Mouse (Mus musculus): ENCODE data around the gene Ankrd52.

Ankrd52 gene

GRCm38 (mm10) chr10:128429454-128429853, 52.5 kb downstream of the Ankrd52 start:
- Histone ChIP-seq H3K27me3 (ENCODE audit: control insufficient read depth, insufficient read depth, low read length, poor library complexity, severe bottlenecking) (no peaks in the 10 kb centered on the region), H3K36me3 (ENCODE audit: control insufficient read depth, insufficient read depth, low read length, poor library complexity, severe bottlenecking) (peaks cover 10% of the 10 kb centered on the region)
- no peak for DNase-seq (ENCODE audit: low read depth, low spot score)

GRCm38 (mm10) chr10:128433417-128433816, 56.5 kb downstream of the Ankrd52 start:
- peak; percentile 43 for DNase-seq (ENCODE audit: low read depth, low spot score)

GRCm38 (mm10) chr10:128434681-128435080, 57.8 kb downstream of the Ankrd52 start:
- DNase-seq (ENCODE audit: low read depth, low spot score), result peak; percentile 73
- H3K27me3 ChIP-seq (ENCODE audit: control insufficient read depth, insufficient read depth, low read length, poor library complexity, severe bottlenecking), result no peaks in the 10 kb centered on the region
- peaks cover 18% of the 10 kb centered on the region for H3K36me3 ChIP-seq (ENCODE audit: control insufficient read depth, insufficient read depth, low read length, poor library complexity, severe bottlenecking)

More at GRCm38 (mm10) chr10:128433417-128433816, 56.5 kb downstream of the Ankrd52 start:
- Histone ChIP-seq H3K27me3 (ENCODE audit: control insufficient read depth, insufficient read depth, low read length, poor library complexity, severe bottlenecking) (no peaks in the 10 kb centered on the region), H3K36me3 (ENCODE audit: control insufficient read depth, insufficient read depth, low read length, poor library complexity, severe bottlenecking) (peaks cover 22% of the 10 kb centered on the region)

- Histone ChIP-seq H3K36me3 (ENCODE audit: control insufficient read depth, insufficient read depth, low read length, poor library complexity, severe bottlenecking) (peaks cover 15% of the 10 kb centered on the region), H3K27me3 (ENCODE audit: control insufficient read depth, insufficient read depth, low read length, poor library complexity, severe bottlenecking) (no peaks in the 10 kb centered on the region)
- DNase-seq (ENCODE audit: low read depth, low spot score), result peak; percentile 87
Observed at GRCm38 (mm10) chr10:128435186-128435823, 58.4 kb downstream of the Ankrd52 start.

- Histone ChIP-seq H3K36me3 (ENCODE audit: control insufficient read depth, insufficient read depth, low read length, poor library complexity, severe bottlenecking) (peaks cover 14% of the 10 kb centered on the region), H3K27me3 (ENCODE audit: control insufficient read depth, insufficient read depth, low read length, poor library complexity, severe bottlenecking) (no peaks in the 10 kb centered on the region)
- no peak for DNase-seq (ENCODE audit: low read depth, low spot score)
Observed at GRCm38 (mm10) chr10:128435873-128436272, 59.0 kb downstream of the Ankrd52 start.

- H3K36me3 ChIP-seq (ENCODE audit: control insufficient read depth, insufficient read depth, low read length, poor library complexity, severe bottlenecking), result peaks cover 14% of the 10 kb centered on the region
- no peaks in the 10 kb centered on the region for H3K27me3 ChIP-seq (ENCODE audit: control insufficient read depth, insufficient read depth, low read length, poor library complexity, severe bottlenecking)
- DNase-seq (ENCODE audit: low read depth, low spot score), result no peak
Observed at GRCm38 (mm10) chr10:128436376-128436775, 59.5 kb downstream of the Ankrd52 start.

- H3K36me3 ChIP-seq (ENCODE audit: control insufficient read depth, insufficient read depth, low read length, poor library complexity, severe bottlenecking), result peaks cover 12% of the 10 kb centered on the region
- H3K27me3 ChIP-seq (ENCODE audit: control insufficient read depth, insufficient read depth, low read length, poor library complexity, severe bottlenecking), result no peaks in the 10 kb centered on the region
- DNase-seq (ENCODE audit: low read depth, low spot score), result peak; percentile 92
Observed at GRCm38 (mm10) chr10:128438675-128439279, 61.9 kb downstream of the Ankrd52 start.

DNA sequence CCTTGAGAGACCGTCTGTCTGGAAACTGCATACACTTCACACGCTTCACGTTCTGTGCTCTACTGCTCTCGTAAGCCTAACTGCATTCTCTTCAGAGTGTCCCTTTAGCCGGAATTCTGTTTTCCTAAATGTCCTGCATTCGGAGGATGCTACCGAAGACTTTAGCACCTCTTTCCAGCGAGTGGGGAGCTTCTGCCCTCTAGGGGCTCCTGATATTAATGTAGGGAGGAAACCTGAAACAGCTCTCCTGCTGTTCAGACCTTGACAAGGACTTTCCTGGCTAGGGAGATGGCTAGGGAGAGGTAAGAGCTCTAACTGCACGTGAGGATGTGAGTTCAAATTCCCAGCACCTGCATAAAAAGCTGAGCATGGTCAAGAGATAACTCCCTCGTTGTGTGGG, 63.5 kb downstream of the Ankrd52 start:
- Histone ChIP-seq H3K36me3 (ENCODE audit: control insufficient read depth, insufficient read depth, low read length, poor library complexity, severe bottlenecking) (peaks cover 12% of the 10 kb centered on the region), H3K27me3 (ENCODE audit: control insufficient read depth, insufficient read depth, low read length, poor library complexity, severe bottlenecking) (no peaks in the 10 kb centered on the region)
- peak; percentile 69 for DNase-seq (ENCODE audit: low read depth, low spot score)

- H3K36me3 ChIP-seq (ENCODE audit: control insufficient read depth, insufficient read depth, low read length, poor library complexity, severe bottlenecking), result peaks cover 11% of the 10 kb centered on the region
- H3K27me3 ChIP-seq (ENCODE audit: control insufficient read depth, insufficient read depth, low read length, poor library complexity, severe bottlenecking), result no peaks in the 10 kb centered on the region
- DNase-seq (ENCODE audit: low read depth, low spot score), result no peak
Observed at GRCm38 (mm10) chr10:128441324-128442119, 64.6 kb downstream of the Ankrd52 start.

GRCm38 (mm10) chr10:128442718-128443117, 65.8 kb downstream of the Ankrd52 start:
- no peaks in the 10 kb centered on the region for H3K27me3 ChIP-seq (ENCODE audit: control insufficient read depth, insufficient read depth, low read length, poor library complexity, severe bottlenecking)
- peaks cover 6% of the 10 kb centered on the region for H3K36me3 ChIP-seq (ENCODE audit: control insufficient read depth, insufficient read depth, low read length, poor library complexity, severe bottlenecking)
- DNase-seq (ENCODE audit: low read depth, low spot score), result no peak

DNA sequence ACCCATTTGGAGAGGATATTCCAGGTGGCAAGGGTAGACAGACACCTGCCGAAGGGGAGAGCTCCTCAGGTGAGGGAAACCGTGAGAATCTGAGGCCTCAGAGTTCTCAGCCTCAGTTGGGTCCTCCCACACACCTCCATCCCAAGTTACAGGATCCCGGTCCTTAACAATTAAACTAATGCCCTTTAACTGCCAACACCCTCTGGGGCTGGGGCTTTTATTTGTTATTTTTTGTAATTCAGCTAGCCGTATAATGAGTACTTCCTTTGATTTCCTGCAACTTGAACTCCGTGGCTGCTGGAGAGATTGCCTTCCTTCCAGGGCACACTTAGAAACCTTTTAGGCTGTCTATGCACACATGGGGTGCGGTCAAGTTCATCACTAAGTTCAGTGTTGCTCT, 67.4 kb downstream of the Ankrd52 start:
- DNase-seq (ENCODE audit: low read depth, low spot score), result no peak
- no peaks in the 10 kb centered on the region for H3K27me3 ChIP-seq (ENCODE audit: control insufficient read depth, insufficient read depth, low read length, poor library complexity, severe bottlenecking)
- no peaks in the 10 kb centered on the region; the same call in none of the 2 replicates for H3K36me3 ChIP-seq (ENCODE audit: control insufficient read depth, insufficient read depth, low read length, poor library complexity, severe bottlenecking)

DNA sequence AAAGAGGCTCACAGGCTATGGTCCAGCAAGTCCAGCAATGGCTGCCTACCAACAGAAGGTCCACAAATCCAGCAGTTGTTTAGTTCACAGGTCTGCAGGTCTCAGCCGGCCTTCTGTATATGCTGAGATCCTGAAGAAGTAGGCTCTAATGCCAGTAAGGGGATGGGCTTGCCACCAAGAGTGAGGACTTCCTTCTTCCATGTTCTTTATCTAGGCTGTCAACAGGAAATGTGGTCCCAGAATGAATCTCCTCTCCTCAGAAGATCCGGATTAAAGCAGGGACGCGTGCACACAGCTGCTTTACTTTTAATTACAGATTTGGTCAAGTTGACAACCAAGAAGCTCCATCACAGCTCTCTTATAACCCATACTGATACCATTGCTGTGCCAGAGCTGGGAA, 68.5 kb downstream of the Ankrd52 start:
- no peak for DNase-seq (ENCODE audit: low read depth, low spot score)
- H3K36me3 ChIP-seq (ENCODE audit: control insufficient read depth, insufficient read depth, low read length, poor library complexity, severe bottlenecking), result no peaks in the 10 kb centered on the region; the same call in 1 of the 2 replicates
- H3K27me3 ChIP-seq (ENCODE audit: control insufficient read depth, insufficient read depth, low read length, poor library complexity, severe bottlenecking), result no peaks in the 10 kb centered on the region

- Histone ChIP-seq H3K36me3 (ENCODE audit: control insufficient read depth, insufficient read depth, low read length, poor library complexity, severe bottlenecking) (no peaks in the 10 kb centered on the region), H3K27me3 (ENCODE audit: control insufficient read depth, insufficient read depth, low read length, poor library complexity, severe bottlenecking) (no peaks in the 10 kb centered on the region)
- no peak for DNase-seq (ENCODE audit: low read depth, low spot score)
Observed at GRCm38 (mm10) chr10:128451014-128451413, 74.1 kb downstream of the Ankrd52 start.

- DNase-seq (ENCODE audit: low read depth, low spot score), result no peak
- no peaks in the 10 kb centered on the region for H3K36me3 ChIP-seq (ENCODE audit: control insufficient read depth, insufficient read depth, low read length, poor library complexity, severe bottlenecking)
Observed at GRCm38 (mm10) chr10:128454471-128454870, 77.6 kb downstream of the Ankrd52 start.

DNA sequence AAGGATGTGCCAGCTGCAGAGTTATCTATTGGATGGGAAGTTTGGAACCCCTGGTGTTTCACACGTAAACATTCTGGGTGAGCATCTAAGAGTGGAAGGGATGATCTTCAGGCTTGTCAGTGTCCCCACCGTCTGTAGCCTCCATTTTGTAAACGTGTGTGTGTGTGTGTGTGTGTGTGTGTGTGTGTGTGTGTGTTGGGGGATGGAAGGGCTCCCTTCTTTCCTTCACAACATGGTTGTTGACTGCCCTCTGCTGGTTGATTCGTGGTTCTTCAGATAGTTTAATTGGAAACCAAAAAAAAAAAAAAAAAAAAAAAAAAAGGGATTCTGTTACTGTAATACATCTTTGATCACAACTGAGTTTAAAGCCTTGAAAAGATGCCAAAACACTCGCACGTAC, 78.4 kb downstream of the Ankrd52 start:
- no peaks in the 10 kb centered on the region for H3K27me3 ChIP-seq (ENCODE audit: control insufficient read depth, insufficient read depth, low read length, poor library complexity, severe bottlenecking)
- peak; percentile 90 for DNase-seq (ENCODE audit: low read depth, low spot score)
- no peaks in the 10 kb centered on the region for H3K36me3 ChIP-seq (ENCODE audit: control insufficient read depth, insufficient read depth, low read length, poor library complexity, severe bottlenecking)

More at GRCm38 (mm10) chr10:128454471-128454870, 77.6 kb downstream of the Ankrd52 start:
- no peaks in the 10 kb centered on the region for H3K27me3 ChIP-seq (ENCODE audit: control insufficient read depth, insufficient read depth, low read length, poor library complexity, severe bottlenecking)
